Mouse (Mus musculus): Measurements from ENCODE around the gene Dok1. TPM values are rescaled to one million over a fixed set of nuclear protein-coding genes. Genes with fewer than 3 reads are reported as not detected.

The Dok1 gene
- total RNA-seq, 2 experiments from 2014 or later, result 20.5 to 26.9 TPM

DNA sequence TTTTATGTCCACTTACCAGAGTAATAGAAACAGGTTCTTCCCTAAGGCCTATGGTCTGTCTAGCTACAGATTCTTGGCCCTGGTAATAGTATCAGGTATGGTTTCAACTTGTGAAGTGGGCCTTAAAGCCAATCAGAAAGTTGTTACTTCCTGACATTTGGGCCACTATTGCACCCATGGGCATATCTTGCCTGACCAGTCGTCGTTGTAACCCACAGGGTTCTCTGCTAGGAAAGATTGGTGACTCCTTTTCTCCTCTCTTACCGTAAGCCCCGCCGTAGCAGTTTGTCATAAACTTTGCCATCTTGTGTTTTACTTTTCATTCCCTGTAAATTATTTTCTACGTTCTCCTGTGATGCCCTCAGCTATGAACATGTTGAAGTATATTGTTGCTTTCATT lies 13.2 kb downstream of the Dok1 start:
- peak; percentile 64 for ATAC-seq (replicated peaks; ENCODE audit: low FRiP score, poor library complexity, severe bottlenecking)

DNA sequence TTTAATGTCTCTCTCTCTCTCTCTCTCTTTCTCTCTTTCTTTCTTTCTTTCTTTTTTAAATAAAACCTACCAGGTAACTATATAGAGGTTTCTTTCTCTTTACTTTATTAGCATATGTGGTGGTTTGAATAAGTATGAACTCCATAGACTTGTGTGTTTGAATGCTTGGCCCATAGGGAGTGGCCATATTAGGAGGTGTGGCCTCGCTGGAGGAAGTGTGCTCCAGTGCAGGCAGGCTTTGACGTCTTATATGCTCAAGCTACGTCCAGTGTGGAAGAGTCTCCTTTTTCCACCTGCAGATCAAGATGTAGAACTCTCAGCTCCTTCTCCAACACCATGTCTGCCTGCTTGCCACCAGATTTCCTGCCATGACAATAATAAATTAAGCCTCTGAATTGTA lies 14.2 kb downstream of the Dok1 start:
- no peak for ATAC-seq (replicated peaks; ENCODE audit: low FRiP score, poor library complexity, severe bottlenecking)

DNA sequence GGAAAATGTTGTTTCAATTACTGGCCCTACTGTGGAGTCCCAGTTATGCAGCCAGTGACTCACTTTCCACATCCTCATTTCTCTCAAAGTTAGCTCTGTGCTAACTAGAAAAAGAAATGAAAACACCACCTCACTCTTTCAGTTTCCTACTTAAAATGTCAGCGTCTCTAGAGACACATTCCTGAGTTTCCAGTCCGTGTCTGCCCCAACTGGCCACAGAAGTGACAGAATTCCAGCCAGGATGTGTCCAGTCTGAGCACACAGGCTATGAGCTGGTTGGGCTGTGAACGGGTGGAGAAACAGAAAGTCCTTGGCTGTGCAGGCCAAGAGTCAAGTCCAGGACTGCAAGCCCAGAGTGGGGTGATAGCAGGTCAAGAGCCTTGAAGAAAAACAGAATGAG lies 16.1 kb downstream of the Dok1 start:
- no peak for ATAC-seq (replicated peaks; ENCODE audit: low FRiP score, poor library complexity, severe bottlenecking)

DNA sequence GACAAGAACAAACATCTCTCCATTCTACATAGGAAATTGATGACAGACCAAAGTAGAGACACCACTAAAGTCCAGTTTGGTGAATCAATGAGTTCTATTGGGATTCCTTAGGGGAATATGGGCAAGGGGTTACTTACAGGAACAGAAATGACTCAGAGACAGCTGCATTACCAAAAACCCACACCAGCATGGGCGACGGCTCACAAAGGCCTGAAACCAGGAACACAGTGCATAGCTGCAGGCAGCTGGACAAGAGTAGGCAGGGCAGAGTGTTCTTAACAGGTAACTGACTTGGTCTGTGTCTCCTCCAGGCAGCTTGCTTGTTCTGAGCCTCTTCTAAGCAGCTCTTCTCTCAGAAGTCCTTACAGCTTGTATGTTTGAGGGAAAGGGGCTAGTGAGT lies 17.5 kb downstream of the Dok1 start:
- ATAC-seq (replicated peaks; ENCODE audit: low FRiP score, poor library complexity, severe bottlenecking), result no peak

DNA sequence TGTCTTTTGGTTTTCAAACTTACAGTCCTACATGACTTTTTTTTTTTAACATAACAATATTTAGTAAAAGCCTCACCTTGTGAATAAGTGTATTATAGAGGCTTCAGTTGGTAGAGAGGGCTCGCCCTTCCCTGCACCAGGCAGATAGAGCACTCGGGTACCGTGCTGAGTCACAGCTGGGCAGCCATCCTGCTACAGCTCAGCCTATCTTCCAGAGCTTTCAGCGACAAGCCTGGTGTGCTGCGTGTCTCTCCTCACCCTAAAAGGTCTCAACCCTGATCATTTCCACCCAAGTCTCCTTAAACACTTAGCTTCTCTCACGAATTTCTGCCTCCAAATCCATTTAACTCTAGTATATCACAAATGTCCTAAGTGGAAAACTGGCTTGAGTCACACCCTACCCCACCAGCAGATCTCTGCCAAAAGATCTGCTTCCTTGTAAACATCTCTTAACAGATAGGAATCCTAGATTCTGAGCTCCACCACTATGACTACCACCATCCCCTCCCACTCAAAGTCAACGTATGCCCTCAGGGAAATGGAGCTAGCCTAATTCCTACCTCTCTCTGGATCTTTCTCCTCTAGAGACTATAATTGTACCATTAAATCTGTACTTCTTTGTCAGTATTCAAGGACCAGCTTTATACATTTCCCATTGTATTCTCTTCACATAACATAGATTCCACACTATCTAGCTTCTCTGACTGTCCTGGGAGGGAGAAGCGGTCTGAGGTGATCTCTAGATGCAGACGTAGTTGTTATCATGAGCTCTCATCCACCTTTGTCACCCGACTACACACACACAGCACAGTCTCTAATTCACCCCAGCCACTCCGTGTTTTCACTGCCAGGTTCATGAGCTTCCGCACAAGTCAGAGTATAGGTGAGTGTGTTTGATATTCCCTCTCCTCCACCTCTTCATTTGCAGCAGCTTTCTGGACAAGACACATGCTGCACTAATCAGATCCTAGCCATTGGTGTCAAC lies 18.5 kb downstream of the Dok1 start:
- peak; percentile 82 for ATAC-seq (replicated peaks; ENCODE audit: low FRiP score, poor library complexity, severe bottlenecking)

DNA sequence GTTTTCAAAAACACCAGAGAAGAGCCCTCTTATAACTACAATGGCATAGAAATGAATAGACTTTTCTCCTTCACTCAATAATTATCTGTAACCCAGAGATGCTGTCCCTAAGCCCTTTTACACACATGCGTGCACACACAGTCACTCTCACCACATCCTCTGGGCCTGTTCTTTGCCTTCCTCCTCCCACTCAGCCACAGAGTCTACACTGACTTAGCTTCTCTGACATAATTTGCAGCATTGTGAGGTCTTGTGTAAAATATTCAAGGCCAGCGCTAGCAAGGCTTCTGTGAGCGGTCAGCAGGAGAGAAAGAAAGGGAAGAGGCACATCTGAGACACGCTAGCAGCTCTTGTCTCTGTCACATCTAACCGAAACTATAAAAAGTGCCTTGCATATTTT lies 19.8 kb downstream of the Dok1 start:
- ATAC-seq (replicated peaks; ENCODE audit: low FRiP score, poor library complexity, severe bottlenecking), result no peak

DNA sequence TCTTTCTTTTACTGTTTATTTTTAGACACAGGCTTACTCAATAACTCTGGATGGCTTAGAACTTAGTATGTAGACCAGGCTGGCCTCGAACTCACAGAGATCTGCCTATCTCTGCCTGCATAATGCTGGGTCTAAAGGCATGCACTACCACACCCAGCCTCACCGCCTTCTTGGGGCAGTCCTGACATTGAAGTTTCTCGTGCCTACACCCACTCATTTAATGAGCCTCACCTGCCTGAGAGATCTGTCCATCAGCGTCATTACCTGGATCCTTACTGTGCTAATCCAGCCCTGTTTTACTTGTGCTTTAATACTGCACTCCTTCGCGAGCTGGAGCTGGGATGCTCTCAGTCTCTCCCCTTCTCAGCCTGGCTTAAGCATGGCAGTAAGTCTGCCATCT lies 21.5 kb downstream of the Dok1 start:
- ATAC-seq (replicated peaks; ENCODE audit: low FRiP score, poor library complexity, severe bottlenecking), result no peak

DNA sequence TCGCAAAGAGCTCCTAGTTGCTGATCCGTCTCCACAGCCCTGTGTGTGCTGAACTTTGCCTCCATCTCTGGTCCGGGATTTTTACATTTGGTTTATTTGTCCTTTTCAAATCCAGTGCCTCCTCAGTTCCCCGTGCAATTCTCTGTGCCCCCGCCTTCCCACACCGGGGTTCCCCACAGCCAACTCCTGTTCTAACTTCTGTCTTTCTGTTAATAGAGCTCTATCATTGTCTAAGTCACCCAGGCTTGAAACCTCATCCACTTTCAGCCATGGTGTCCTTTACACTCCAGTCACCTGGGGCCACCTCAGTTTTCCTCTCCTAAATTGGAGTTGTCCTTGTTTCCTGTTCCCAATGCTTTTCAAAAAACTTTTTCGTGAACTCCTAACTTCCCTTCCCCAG lies 22.0 kb downstream of the Dok1 start:
- no peak for ATAC-seq (replicated peaks; ENCODE audit: low FRiP score, poor library complexity, severe bottlenecking)

DNA sequence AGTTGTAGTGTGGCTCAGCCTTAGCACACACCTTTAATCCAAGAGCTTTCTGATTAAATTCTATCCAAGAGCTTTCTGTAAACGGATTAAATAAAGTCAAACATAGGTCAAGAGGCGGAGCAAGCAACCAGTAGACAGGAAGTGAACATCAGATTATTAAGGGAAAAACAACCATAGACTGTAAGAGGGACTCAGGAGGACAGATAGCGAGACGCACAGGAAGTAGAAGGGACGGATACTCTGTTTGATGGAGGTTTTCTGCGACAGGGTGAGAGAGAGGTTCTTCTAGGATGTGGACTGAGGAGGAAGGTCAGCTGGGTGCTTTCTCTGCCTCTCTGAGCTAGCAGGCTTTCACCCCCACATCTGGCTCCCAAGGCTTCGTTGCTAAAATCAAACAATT lies 23.3 kb downstream of the Dok1 start:
- peak; percentile 31; the same call in 1 of the 2 replicates for ATAC-seq (replicated peaks; ENCODE audit: low FRiP score, poor library complexity, severe bottlenecking)

DNA sequence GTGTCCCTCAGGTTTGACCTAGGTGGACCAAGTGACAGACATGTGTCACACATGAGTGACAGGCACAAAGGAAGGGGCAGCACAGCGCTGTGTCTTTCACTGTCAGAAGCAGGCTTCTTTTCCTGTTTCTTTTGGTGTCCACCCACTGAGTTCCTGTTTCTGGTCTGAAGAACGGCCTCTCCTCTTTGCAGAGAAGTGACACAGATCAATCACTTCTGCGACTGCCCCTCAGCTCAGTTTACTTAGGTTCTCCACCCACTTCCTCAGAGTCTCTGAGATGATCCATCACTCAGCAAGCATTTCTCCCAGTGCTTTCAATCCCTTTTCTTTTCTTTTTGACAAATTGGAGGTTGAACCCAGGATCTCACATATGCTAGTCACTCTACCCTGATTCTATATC lies 24.6 kb downstream of the Dok1 start:
- ATAC-seq (replicated peaks; ENCODE audit: low FRiP score, poor library complexity, severe bottlenecking), result no peak

DNA sequence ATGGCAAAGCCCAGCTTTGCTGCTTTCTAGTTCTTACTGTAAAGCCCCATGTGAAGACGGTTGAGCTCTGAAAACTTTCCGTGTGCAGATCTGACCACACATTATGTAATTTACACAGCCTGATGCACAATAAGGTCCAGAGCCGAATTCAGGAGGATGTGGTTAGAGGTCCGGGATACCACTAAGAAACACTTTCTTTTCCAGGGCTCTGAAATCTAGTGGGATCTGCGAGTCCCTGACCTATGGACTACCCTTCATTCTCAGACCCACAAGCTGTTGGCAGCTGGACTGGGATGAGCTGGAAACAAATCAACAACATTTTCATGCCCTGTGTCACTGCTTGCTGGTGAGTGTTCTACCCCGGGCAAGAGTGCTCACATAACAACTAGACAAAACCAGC lies 27.2 kb downstream of the Dok1 start:
- no peak for ATAC-seq (replicated peaks; ENCODE audit: low FRiP score, poor library complexity, severe bottlenecking)

DNA sequence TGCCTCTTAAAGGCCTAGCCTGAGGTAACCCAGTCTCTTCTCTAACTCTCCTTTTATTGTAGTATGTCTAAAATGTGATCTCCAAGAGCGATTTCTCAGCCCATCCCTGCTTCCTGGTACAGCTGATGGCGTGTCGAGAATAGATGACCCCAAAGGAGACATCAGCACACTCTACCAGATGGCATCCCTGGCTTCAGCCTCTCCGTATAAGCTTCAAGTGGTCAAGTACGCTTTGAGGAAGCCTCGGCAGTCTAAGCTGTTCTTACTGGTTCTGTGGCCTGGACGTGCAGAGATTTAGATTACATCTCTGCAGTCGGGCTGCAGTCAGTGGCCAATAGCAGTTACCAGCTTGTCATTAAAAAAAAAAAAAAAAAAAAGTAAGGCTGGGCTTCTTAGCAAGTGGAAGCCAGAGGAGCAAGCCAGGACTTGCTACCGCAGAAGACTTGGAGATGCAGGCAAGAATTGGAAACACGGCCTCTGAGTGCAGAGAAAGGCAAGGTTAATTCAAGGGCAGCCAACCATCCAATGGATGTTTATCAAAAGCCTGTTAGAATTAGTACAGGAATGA lies 27.7 kb downstream of the Dok1 start:
- ATAC-seq (replicated peaks; ENCODE audit: low FRiP score, poor library complexity, severe bottlenecking), result no peak

DNA sequence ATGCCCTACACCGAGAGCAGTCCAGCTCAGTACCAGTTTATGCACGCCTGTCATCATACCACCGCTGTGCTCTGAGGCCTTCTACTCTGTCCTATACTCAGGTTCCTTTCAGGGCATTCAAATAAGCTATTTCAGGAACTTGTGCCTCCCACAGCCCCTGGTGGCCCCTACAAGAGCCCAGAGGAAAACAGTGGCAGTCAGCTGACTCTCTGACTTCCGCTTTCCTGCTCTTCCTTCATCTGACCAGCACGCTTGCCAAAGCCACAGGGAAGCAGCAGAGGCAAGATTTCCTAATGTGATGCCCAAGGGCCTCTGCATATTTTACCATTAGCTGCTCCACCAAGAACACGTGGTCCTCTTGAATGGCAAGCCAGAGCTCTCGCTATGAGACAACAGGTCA lies 28.4 kb downstream of the Dok1 start:
- ATAC-seq (replicated peaks; ENCODE audit: low FRiP score, poor library complexity, severe bottlenecking), result no peak

DNA sequence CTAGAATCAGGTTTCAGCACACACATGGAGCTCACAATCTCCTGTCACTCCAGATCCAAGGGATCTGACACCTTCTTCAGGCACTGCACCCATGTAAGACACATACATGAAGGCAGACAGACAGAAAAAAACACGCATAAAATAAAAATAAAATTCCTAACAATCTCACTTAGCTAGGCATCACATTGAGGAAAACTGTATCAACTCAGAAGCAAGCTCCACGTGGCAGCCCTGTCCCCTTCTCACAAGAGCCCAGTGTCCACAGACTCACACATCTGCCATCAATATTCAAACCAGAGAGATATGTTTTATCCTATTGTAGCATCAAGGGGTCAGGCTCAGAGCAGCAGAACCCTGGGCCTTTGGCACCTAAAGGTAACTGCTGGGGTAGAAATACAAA lies 29.0 kb downstream of the Dok1 start:
- no peak; the same call in 1 of the 2 replicates for ATAC-seq (replicated peaks; ENCODE audit: low FRiP score, poor library complexity, severe bottlenecking)

DNA sequence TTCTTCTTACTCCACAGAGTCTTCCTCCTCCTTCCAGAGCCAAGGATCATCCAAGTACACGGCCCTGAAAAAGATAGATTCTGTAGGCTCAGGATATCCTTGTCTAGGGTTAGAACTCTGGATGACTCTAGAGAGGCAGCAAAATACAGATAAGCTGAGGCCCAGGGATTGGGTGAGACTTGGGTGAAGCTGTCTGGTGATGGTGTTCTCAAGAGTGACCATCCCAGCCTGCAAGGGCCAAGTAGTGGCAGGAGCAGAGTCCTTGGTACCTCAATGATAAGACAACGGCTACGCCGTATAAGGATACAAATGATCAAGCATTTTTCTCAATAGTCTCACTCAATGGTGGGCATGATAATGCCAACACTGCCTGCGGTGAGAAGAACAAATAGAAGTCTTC lies 29.4 kb downstream of the Dok1 start:
- peak; percentile 72 for ATAC-seq (replicated peaks; ENCODE audit: low FRiP score, poor library complexity, severe bottlenecking)

DNA sequence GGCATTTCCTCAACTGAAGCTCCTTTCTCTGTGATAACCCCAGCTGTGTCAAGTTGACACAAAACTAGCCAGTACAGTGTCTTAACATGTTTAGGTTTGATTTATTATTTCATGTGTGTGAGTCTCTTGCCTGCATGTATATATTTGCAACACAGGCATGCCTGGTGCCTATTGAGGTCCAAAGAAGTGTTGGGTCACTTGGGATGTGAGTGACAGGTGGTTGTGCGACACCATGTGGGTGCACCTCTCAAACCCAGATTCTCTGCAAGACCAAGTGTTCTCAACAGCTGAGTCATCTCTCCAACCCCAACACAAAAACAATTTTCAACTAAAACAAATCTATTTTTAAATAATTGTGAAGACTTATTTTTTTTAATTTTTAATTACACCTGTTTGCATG lies 30.2 kb downstream of the Dok1 start:
- ATAC-seq (replicated peaks; ENCODE audit: low FRiP score, poor library complexity, severe bottlenecking), result no peak

DNA sequence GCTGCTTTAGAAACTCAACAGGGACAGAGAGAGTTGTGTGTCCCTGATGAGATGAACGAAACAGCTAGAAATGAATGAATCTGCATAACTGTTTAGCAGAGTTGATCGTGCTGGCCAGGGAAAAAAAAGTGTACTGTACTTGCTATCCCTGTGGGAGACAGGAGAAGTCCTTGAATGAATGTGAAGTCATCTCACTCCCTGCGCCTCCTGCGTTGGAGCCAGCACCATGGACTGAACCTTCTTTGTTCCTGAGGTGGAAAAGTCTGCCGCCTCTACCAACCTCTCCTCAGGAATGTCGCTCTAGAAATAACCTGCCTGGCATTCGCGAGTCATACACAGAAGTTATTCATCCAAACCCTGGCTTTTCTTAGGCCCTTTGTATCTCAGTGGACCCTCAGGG lies 33.3 kb downstream of the Dok1 start:
- ATAC-seq (replicated peaks; ENCODE audit: low FRiP score, poor library complexity, severe bottlenecking), result no peak

DNA sequence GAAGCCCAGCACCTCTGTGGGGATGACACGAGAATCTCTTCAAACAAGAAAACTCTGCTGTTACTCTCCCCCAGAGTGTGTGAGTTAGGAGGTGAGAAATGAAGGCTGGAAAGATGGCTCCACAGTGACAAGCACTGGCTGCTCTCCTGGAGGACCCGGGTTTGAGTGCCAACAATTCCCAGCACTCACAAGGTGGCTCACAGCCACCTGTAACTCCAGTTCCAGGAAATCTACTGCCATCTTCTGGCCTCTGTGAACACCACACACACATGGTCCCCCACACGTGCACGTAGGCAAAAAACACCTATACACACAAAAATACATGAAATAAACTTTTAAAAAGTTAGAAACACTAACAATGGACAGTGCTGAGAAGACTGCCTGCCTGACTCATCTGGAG lies 34.9 kb downstream of the Dok1 start:
- peak; percentile 44 for ATAC-seq (replicated peaks; ENCODE audit: low FRiP score, poor library complexity, severe bottlenecking)

DNA sequence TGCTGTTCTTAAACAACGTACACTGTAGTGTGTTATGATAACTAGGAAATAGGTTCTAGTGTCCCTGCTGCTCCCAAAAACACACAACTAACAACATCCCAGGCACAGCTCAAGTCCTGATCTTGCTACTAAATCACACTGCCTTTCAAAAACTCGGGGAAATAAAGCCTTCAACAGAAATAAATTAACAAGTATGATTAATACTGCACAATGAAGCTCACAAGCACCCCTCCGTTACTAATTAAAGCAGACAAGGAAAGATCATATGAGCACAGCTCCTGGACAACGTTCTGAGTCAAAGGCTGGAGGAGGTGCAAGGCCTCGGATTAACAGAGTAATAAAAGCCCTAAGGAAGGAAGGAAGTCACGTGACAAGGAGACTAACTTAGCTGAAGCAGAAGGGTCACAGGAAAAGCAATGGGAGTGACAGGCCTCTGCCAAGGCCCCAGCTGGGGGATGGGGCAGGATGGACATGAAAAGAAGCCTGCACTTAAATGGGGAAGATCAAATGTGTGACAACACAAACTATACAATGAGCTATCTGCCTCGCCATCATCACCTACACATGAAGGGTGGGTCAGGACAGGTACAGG lies 35.7 kb downstream of the Dok1 start:
- ATAC-seq (replicated peaks; ENCODE audit: low FRiP score, poor library complexity, severe bottlenecking), result peak; percentile 32

DNA sequence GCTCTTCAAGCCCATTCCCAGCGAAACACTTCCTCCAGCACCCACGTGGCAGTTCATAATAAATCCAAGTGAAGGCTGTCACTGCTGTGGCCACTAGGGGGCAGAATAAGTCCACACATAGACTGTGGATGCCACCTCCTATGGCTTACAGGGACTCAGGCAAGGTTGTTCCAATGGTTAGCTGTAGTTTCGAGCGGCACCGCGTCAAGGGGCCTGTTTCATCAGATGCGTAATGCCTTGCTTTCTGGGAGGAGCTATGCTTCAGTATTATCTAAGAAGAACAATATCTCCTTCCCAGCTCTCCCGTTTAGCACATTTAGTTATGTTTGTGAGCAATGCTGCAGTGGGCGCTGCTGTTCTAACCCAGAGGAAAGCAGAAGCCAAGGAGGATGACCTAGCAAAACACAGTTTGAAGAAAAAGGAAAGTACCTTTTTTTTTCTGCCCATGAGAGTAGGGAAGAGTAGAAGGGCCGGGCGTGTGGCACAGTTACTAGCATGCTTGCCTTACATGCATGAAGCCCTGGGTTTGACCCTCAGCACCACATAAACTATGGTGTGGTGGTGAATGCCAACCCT lies 36.4 kb downstream of the Dok1 start:
- ATAC-seq (replicated peaks; ENCODE audit: low FRiP score, poor library complexity, severe bottlenecking), result peak; percentile 90

DNA sequence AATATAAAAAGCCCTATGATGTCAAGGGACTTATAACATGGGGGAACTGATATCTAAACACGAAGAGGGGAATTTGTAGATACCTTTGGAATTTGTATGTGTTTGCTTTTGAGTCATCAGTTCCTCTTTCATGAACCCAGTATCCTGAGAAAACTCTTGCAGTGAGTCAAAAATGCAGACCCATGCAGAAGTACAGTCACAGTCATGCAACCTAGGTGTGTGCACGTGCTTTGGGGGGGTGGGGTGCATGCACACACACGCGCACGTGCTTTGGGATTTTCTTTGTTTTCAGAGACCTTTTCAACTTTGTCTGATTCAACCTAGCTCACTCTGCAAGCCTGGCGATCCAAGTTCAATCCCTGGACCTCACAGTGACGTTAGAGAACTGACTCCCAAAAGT lies 38.9 kb downstream of the Dok1 start:
- ATAC-seq (replicated peaks; ENCODE audit: low FRiP score, poor library complexity, severe bottlenecking), result no peak
